Mouse (Mus musculus) myocyte (in vitro differentiated cells): ENCODE data around the gene Gsdma. TPM values are rescaled to one million over a fixed set of nuclear protein-coding genes. Genes with fewer than 3 reads are reported as not detected.
"Not testable (repeated sequence)": the region's sequence is repeated elsewhere in the genome, so short reads cannot be mapped to it uniquely, and the experiment has no call there.

ENCODE experiments used
- H3K27me3 ChIP-seq: one replicate; pipeline ENCODE4 v1.6.1; 2011; ENCODE audit not compliant: control insufficient read depth, insufficient read depth, insufficient read length
- H3K36me3 ChIP-seq: one replicate; pipeline ENCODE4 v1.6.1; 2011; ENCODE audit not compliant: control insufficient read depth, insufficient read depth
- H3K4me2 ChIP-seq: one replicate; pipeline ENCODE4 v1.6.1; 2011; ENCODE audit warnings: low read depth, control low read depth
- H3K4me3 ChIP-seq: one replicate; pipeline ENCODE4 v1.5.1; 2011; ENCODE audit warnings: mild to moderate bottlenecking, control low read depth, moderate library complexity
- H3K79me2 ChIP-seq: one replicate; pipeline ENCODE4 v1.6.1; 2011; ENCODE audit not compliant: control insufficient read depth, insufficient read depth
- H3ac ChIP-seq: one replicate; pipeline ENCODE4 v1.6.1; 2011; ENCODE audit not compliant: control insufficient read depth, insufficient read length
- CEBPB ChIP-seq: IDR thresholded peaks from 2 replicates; pipeline ENCODE4 v1.6.1; 2011; ENCODE audit warnings: mild to moderate bottlenecking, moderate library complexity; ENCODE audit not compliant: poor library complexity, insufficient read depth, severe bottlenecking
- E2F4 ChIP-seq: IDR thresholded peaks from one replicate; pipeline ENCODE4 v1.6.1; 2011; ENCODE audit warnings: mild to moderate bottlenecking, control low read depth, moderate library complexity; ENCODE audit not compliant: insufficient read depth
- MAX ChIP-seq: IDR thresholded peaks from one replicate; pipeline ENCODE4 v1.6.1; 2011; ENCODE audit warnings: low read depth, mild to moderate bottlenecking, control low read depth
- MYOD1 ChIP-seq, 3 experiments: IDR thresholded peaks; one replicate each; pipeline ENCODE4 v1.6.1; 2011; ENCODE audit warnings: control low read depth in 2 of 3, low read depth in 2 of 3, mild to moderate bottlenecking in 2 of 3, moderate library complexity in 1 of 3; ENCODE audit not compliant: insufficient read length in 2 of 3, control insufficient read depth in 1 of 3
- MYOG ChIP-seq, 3 experiments: IDR thresholded peaks; one replicate each; pipeline ENCODE4 v1.6.1; 2011; ENCODE audit warnings: control low read depth in 2 of 3, low read depth in 2 of 3, mild to moderate bottlenecking in 2 of 3; ENCODE audit not compliant: insufficient read length in 2 of 3, control insufficient read depth in 1 of 3, insufficient read depth in 1 of 3
- POLR2A ChIP-seq: IDR thresholded peaks from one replicate; pipeline ENCODE4 v1.6.1; 2011; ENCODE audit warnings: low read depth, mild to moderate bottlenecking, control low read depth, moderate library complexity; ENCODE audit not compliant: insufficient read length
- POLR2AphosphoS2 ChIP-seq: IDR thresholded peaks from one replicate; pipeline ENCODE4 v1.6.1; 2011; ENCODE audit warnings: low read depth, control low read depth; ENCODE audit not compliant: insufficient read length
- REST ChIP-seq: IDR thresholded peaks from one replicate; pipeline ENCODE4 v1.6.1; 2011; ENCODE audit warnings: mild to moderate bottlenecking, control low read depth, moderate library complexity; ENCODE audit not compliant: insufficient read depth, insufficient read length
- SRF ChIP-seq: IDR thresholded peaks from one replicate; pipeline ENCODE4 v1.6.1; 2011; ENCODE audit warnings: low read depth; ENCODE audit not compliant: control insufficient read depth, insufficient read length
- TCF12 ChIP-seq: IDR thresholded peaks from one replicate; pipeline ENCODE4 v1.6.1; 2011; ENCODE audit warnings: mild to moderate bottlenecking, control low read depth; ENCODE audit not compliant: poor library complexity, insufficient read depth, severe bottlenecking
- TCF3 ChIP-seq: IDR thresholded peaks from one replicate; pipeline ENCODE4 v1.6.1; 2011; ENCODE audit warnings: low read depth, control low read depth; ENCODE audit not compliant: insufficient read length
- USF1 ChIP-seq: IDR thresholded peaks from one replicate; pipeline ENCODE4 v1.6.1; 2011; ENCODE audit warnings: low read depth, mild to moderate bottlenecking, control low read depth, moderate library complexity
- polyA plus RNA-seq: library from polyadenylated mRNA; unstranded; fragments of >200 nt; fragmentation: generic; extraction: Trizol; gene quantifications from one replicate; pipeline ENCODE4 v1.2.1, GENCODE M21; 2012; ENCODE audit warnings: missing spikeins

The Gsdma gene
- 0.04 TPM for polyA plus RNA-seq

GRCm38 (mm10) chr11:98664091-98664490 lies at the start of gene Gsdma:
Gsdma (plus strand) TSS chr11:98664351.
- Histone ChIP-seq H3K4me2 (no peak within 1 kb of the TSS), H3ac (no peak within 1 kb of the TSS), H3K4me3 (no peak within 1 kb of the TSS), H3K79me2 (no peaks in the 10 kb centered on the region), H3K36me3 (no peaks in the 10 kb centered on the region), H3K27me3 (peaks cover 55% of the 10 kb centered on the region)
- TF ChIP-seq POLR2A (no peak), TCF3 (no peak), SRF (no peak), CEBPB (no peak), USF1 (no peak), REST (no peak), MYOG (IDR thresholded peaks at IDR 0.05; ENCODE audit: control insufficient read depth in 1 of 3, insufficient read depth in 1 of 3, insufficient read length in 2 of 3, low read depth in 2 of 3) (no peak), TCF12 (no peak), E2F4 (no peak), POLR2AphosphoS2 (no peak), MAX (no peak), MYOD1 (IDR thresholded peaks at IDR 0.05; ENCODE audit: control insufficient read depth in 1 of 3, insufficient read length in 2 of 3, low read depth in 2 of 3) (no peak)

DNA sequence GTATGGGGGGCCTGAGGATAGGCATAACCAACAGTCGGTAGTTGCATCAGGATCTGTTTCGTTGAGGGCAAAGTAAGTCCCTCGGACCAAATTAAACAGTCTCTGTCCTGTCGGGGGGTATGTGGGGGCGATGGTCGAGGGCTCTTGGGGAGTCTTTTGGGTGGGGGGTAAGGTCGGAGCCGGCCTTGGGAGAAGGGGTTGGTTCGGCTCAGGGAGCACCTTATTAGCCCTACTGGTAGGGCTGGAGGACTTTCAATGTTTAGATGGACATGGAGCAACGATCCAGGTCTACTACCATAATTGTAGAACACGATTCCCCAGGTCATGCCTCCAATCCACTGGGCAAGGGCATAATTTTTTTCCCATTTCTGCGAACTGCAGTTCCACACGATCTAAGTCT lies 43.4 kb upstream of the Gsdma start:
- Histone ChIP-seq H3ac (no peak overlapping the region), H3K36me3 (no peaks in the 10 kb centered on the region), H3K4me3 (no peak overlapping the region), H3K27me3 (peaks cover 13% of the 10 kb centered on the region), H3K4me2 (no peak overlapping the region), H3K79me2 (no peaks in the 10 kb centered on the region)
- TF ChIP-seq REST (no peak), SRF (no peak), CEBPB (no peak)

GRCm38 (mm10) chr11:98623981-98624380 lies 40.2 kb upstream of the Gsdma start:
- H3K79me2 ChIP-seq, H3ac ChIP-seq: not testable (repeated sequence)

GRCm38 (mm10) chr11:98624381-98624780 lies 39.8 kb upstream of the Gsdma start:
- H3K36me3 ChIP-seq, H3ac ChIP-seq, H3K4me3 ChIP-seq, H3K79me2 ChIP-seq, H3K4me2 ChIP-seq: not testable (repeated sequence)
- peaks cover 35% of the 10 kb centered on the region for H3K27me3 ChIP-seq

More at GRCm38 (mm10) chr11:98623981-98624380, 40.2 kb upstream of the Gsdma start:
- not testable (repeated sequence) for H3K36me3 ChIP-seq, H3K4me2 ChIP-seq, H3K4me3 ChIP-seq
- H3K27me3 ChIP-seq, result peaks cover 31% of the 10 kb centered on the region

GRCm38 (mm10) chr11:98625611-98626410 lies 38.3 kb upstream of the Gsdma start, which contains the start of the genes Gm12355 and Gsdma3:
Gm12355 (minus strand) TSS chr11:98625661.
Gsdma3 (plus strand) TSS chr11:98626360.
- TF ChIP-seq SRF (no peak), MYOD1 (IDR thresholded peaks at IDR 0.05; ENCODE audit: control insufficient read depth in 1 of 3, insufficient read length in 2 of 3, low read depth in 2 of 3) (no peak)
- H3K27me3 ChIP-seq, result peaks cover 49% of the 10 kb centered on the region
- H3K36me3 ChIP-seq, result no peaks in the 10 kb centered on the region
- H3K4me3 ChIP-seq, result no peak within 1 kb of the TSS
- H3K4me2 ChIP-seq, result no peak within 1 kb of the TSS
- no peaks in the 10 kb centered on the region for H3K79me2 ChIP-seq
- no peak within 1 kb of the TSS for H3ac ChIP-seq

GRCm38 (mm10) chr11:98628706-98629105 lies 35.4 kb upstream of the Gsdma start:
- Histone ChIP-seq H3K36me3 (no peaks in the 10 kb centered on the region), H3K4me3 (no peak overlapping the region), H3K4me2 (no peak overlapping the region), H3ac (no peak overlapping the region), H3K79me2 (no peaks in the 10 kb centered on the region), H3K27me3 (peaks cover 54% of the 10 kb centered on the region)
- no peak for TF ChIP-seq E2F4
- no peak for TF ChIP-seq POLR2A
- no peak for TF ChIP-seq CEBPB
- no peak for TF ChIP-seq USF1
- TF ChIP-seq TCF12, result no peak
- TF ChIP-seq SRF, result no peak
- no peak for TF ChIP-seq MYOD1 (IDR thresholded peaks at IDR 0.05; ENCODE audit: control insufficient read depth in 1 of 3, insufficient read length in 2 of 3, low read depth in 2 of 3)
- no peak for TF ChIP-seq REST
- TF ChIP-seq TCF3, result no peak
- TF ChIP-seq POLR2AphosphoS2, result no peak
- no peak for TF ChIP-seq MAX
- no peak for TF ChIP-seq MYOG (IDR thresholded peaks at IDR 0.05; ENCODE audit: control insufficient read depth in 1 of 3, insufficient read depth in 1 of 3, insufficient read length in 2 of 3, low read depth in 2 of 3)
